Mouse (Mus musculus) lung, adult 2 months (tissue): ENCODE data around the gene Mrgpra2a. TPM values are rescaled to one million over a fixed set of nuclear protein-coding genes. Genes with fewer than 3 reads are reported as not detected.
"Not testable (repeated sequence)": the region's sequence is repeated elsewhere in the genome, so short reads cannot be mapped to it uniquely, and the experiment has no call there.

Source experiments
- DNase-seq: peaks from one replicate; pipeline ENCODE4 v3.0.0; 2022
- H3K4me1 ChIP-seq: fragments of 200-500 bp; 2 replicates; pipeline ENCODE4 v1.6.1; 2011; ENCODE audit warnings: low read length; ENCODE audit not compliant: control insufficient read depth, insufficient read depth
- H3K4me3 ChIP-seq: fragments of 200-500 bp; replicated peaks from 2 replicates; pipeline ENCODE3; 2011; ENCODE audit warnings: low read depth, mild to moderate bottlenecking, control low read depth, low read length; ENCODE audit errors: extremely low read depth
- CTCF ChIP-seq: fragments of 200-500 bp; IDR thresholded peaks from 2 replicates; pipeline ENCODE4 v1.5.1; 2011; ENCODE audit warnings: mild to moderate bottlenecking, low read length, control low read depth; ENCODE audit not compliant: insufficient read depth
- POLR2A ChIP-seq: fragments of 200-500 bp; IDR thresholded peaks from 2 replicates; pipeline ENCODE4 v1.6.1; 2011; ENCODE audit warnings: low read depth, mild to moderate bottlenecking, control low read depth, low read length, borderline replicate concordance; ENCODE audit errors: extremely low read depth
- WGBS: fragments of 180-500 bp; shearing (Covaris S2); methylation state at CpG from one replicate; pipeline ENCODE4 v1.1.7; 2018; 5-methylcytosine and 5-hydroxymethylcytosine counted together
- polyA plus RNA-seq: library from polyadenylated mRNA; depleted of rRNA; stranded (reverse); fragments of >200 nt; gene quantifications from 2 replicates; pipeline ENCODE4 v1.2.3, GENCODE M21; 2012; rRNA removed

Gene Mrgpra2a
- polyA plus RNA-seq = not detected in 2 replicates

- not testable (repeated sequence) for H3K4me3 ChIP-seq, H3K4me1 ChIP-seq, DNase-seq
- no CpG with 5 or more reads among the region's 1 CpGs for WGBS
Observed at GRCm38 (mm10) chr7:47452015-47452414, at the start of gene Mrgpra2a. Gene Mrgpra2a, minus strand, starts transcription at chr7:47452139.

- not testable (repeated sequence) for H3K4me1 ChIP-seq, DNase-seq, H3K4me3 ChIP-seq
Observed at GRCm38 (mm10) chr7:47491266-47491665, 39.3 kb upstream of the Mrgpra2a start.

- H3K4me1 ChIP-seq, DNase-seq, H3K4me3 ChIP-seq: not testable (repeated sequence)
- no CpG with 5 or more reads among the region's 1 CpGs for WGBS
Observed at GRCm38 (mm10) chr7:47489438-47489837, 37.5 kb upstream of the Mrgpra2a start.

GRCm38 (mm10) chr7:47483181-47483580, 31.2 kb upstream of the Mrgpra2a start:
- H3K4me1 ChIP-seq, H3K4me3 ChIP-seq, DNase-seq: not testable (repeated sequence)

- DNase-seq, H3K4me1 ChIP-seq, H3K4me3 ChIP-seq: not testable (repeated sequence)
- 65% methylated on average over 2 of the region's 3 CpGs for WGBS
Observed at GRCm38 (mm10) chr7:47473904-47474303, 22.0 kb upstream of the Mrgpra2a start.

- H3K4me1 ChIP-seq, H3K4me3 ChIP-seq, DNase-seq: not testable (repeated sequence)
Observed at GRCm38 (mm10) chr7:47465278-47465981, 13.5 kb upstream of the Mrgpra2a start.

GRCm38 (mm10) chr7:47445729-47446128, 6.2 kb downstream of the Mrgpra2a start:
- not testable (repeated sequence) for DNase-seq, H3K4me3 ChIP-seq, H3K4me1 ChIP-seq

- not testable (repeated sequence) for DNase-seq, H3K4me3 ChIP-seq, H3K4me1 ChIP-seq
- WGBS = 19% methylated on average over 1 of the region's 2 CpGs
Observed at GRCm38 (mm10) chr7:47436463-47436862, 15.5 kb downstream of the Mrgpra2a start.

- not testable (repeated sequence) for H3K4me1 ChIP-seq, DNase-seq, H3K4me3 ChIP-seq
Observed at GRCm38 (mm10) chr7:47427815-47428508, 24.0 kb downstream of the Mrgpra2a start.

- Histone ChIP-seq H3K4me1 (no peaks in the 10 kb centered on the region), H3K4me3 (no peak overlapping the region)
- 54% methylated on average over 2 of the region's 2 CpGs for WGBS
- TF ChIP-seq CTCF (no peak), POLR2A (no peak)
- DNase-seq = no peak
Observed at GRCm38 (mm10) chr7:47410602-47411001, 41.3 kb downstream of the Mrgpra2a start.

GRCm38 (mm10) chr7:47409545-47409944, 42.4 kb downstream of the Mrgpra2a start:
- WGBS = 21% methylated on average over 1 of the region's 1 CpGs
- no peak overlapping the region for H3K4me3 ChIP-seq
- H3K4me1 ChIP-seq = no peaks in the 10 kb centered on the region
- DNase-seq = no peak
- TF ChIP-seq CTCF (no peak), POLR2A (no peak)
